Mouse (Mus musculus): ENCODE measurements around the gene Cd38.

GRCm38 (mm10) chr5:43837372-43837771 is 31.0 kb upstream of the Cd38 start:
- TF ChIP-seq POLR2A (IDR thresholded peaks at IDR 0.05; ENCODE audit: low read depth, low read length) (no peak), CTCF (IDR thresholded peaks at IDR 0.05; ENCODE audit: extremely low read depth, insufficient read depth, insufficient read length, insufficient replicate concordance) (peak; percentile 39; the same call in 1 of the 2 replicates)
